Mouse (Mus musculus): ENCODE data around the gene Bend5.
A peak's percentile ranks its signal among the peaks of the same experiment; 100 is the strongest.

Bend5 gene

GRCm38 (mm10) chr4:111486187-111486586 is 71.4 kb downstream of the Bend5 start:
- DNase-seq (ENCODE audit: low spot score) = no peak

- DNase-seq (ENCODE audit: low spot score) = peak; percentile 39
Measured at GRCm38 (mm10) chr4:111487233-111487843, 72.5 kb downstream of the Bend5 start.

GRCm38 (mm10) chr4:111493750-111494404 is 79.1 kb downstream of the Bend5 start:
- no peak for DNase-seq (ENCODE audit: low spot score)

- DNase-seq (ENCODE audit: low spot score) = peak; percentile 82
Measured at GRCm38 (mm10) chr4:111495949-111496348, 81.1 kb downstream of the Bend5 start.

- no peak for DNase-seq (ENCODE audit: low spot score)
Measured at GRCm38 (mm10) chr4:111498751-111499150, 83.9 kb downstream of the Bend5 start.

- no peak for DNase-seq (ENCODE audit: low spot score)
Measured at GRCm38 (mm10) chr4:111501441-111501840, 86.6 kb downstream of the Bend5 start.

GRCm38 (mm10) chr4:111502965-111503727 is 88.3 kb downstream of the Bend5 start:
- no peak for DNase-seq (ENCODE audit: low spot score)

- DNase-seq (ENCODE audit: low spot score) = no peak
Measured at GRCm38 (mm10) chr4:111504952-111505351, 90.1 kb downstream of the Bend5 start.

All from embryo, embryonic 10 days (tissue).